Mouse (Mus musculus): ENCODE results near the gene Lgr6.
"Not testable (repeated sequence)": the region's sequence is repeated elsewhere in the genome, so short reads cannot be mapped to it uniquely, and the experiment has no call there.

Lgr6 gene

DNA sequence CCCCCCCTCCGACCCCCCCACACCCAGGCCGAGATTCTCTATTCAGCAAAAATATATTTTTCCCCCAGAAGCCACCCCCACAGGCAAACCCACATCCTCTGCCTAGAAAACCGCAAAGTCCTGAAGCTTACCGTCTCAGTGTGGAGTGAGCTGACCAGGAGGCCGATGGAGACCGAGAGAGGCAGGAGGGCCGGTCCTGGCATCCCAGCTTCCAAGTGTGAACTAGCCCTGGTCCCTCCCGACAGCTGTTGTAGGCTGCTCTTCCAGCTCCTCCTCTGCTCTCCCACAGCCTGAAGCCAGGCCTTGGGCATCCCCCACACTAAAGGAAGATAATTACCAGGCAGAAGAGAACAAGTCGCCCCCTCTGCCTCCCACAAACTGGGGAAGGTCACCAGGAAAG, 23.9 kb upstream of the Lgr6 start:
- peak; percentile 42 to 47 for DNase-seq (ENCODE audit: low spot score in 2 of 2)

DNA sequence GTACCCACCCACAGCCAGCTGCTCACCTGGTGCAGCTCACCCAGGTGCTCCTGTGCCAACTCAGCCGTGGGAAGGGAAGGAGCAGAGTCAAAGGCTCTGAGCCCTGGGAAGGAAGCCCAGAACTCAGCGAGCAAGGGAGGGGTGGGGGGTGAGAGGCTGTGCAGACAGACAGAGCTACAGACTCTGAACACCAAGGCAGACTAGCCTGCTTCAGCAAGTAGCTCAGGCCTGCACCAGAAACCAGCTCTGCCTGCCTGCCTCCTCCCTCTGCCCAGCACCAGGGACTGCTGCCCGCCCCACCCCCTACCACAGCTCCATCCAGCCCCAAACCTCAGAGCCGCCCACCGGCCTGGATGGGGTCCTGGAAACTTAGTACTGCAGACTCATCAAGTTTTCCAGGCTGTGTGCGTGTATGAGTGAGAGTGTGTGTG, 22.9 kb upstream of the Lgr6 start:
- peak in 1 of 2 experiments; percentile 49 for DNase-seq (ENCODE audit: low spot score in 2 of 2)

DNA sequence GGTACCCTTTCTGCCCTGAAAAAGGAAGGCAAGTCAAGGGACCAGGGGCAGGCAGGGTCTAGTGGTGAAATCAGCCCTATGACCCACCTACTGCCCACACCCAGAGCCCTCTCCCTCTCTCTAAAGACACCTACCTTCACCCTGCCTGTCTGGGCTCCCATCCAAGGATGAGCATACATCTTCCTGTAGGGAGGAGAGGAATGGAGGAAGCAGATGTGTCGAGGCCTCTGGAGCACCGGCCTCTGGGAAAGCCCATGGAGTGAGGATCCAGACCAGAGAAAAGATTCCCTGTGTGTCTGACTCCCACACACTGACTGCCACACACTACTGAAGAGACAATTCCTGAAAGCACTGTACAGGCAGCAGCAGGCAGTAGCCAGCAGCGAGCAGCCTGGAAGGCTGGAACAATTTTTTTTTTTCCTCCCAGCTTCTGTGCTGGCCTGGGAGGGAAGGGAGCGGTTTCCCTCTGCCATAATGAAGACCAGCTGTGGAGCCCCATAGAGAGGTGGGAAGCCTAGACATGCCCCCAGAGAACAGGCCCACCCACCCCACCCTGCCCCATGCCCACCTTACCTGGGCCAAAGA, 21.5 kb upstream of the Lgr6 start:
- DNase-seq (ENCODE audit: low spot score in 2 of 2): no peak

DNA sequence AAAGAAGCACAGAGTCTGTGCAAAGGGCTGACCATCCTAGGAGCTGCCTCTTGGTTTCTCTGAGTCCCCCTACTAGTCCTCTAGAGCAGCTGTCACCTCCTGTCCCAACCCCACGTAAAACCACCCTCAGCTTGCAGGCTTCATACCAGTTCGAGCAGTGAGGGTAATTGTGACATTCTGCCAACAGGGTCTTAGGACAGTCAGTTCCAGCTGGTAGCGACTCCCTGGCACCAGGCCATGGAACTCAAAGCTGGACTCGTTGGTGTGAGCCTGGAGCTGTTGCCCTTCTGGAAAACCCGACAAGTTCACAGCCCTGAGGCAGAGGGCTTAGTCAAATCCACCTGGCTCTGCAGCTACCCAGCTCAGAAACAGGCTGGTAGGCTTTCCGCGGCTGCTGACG, 20.9 kb upstream of the Lgr6 start:
- no peak for DNase-seq (ENCODE audit: low spot score in 2 of 2)

DNA sequence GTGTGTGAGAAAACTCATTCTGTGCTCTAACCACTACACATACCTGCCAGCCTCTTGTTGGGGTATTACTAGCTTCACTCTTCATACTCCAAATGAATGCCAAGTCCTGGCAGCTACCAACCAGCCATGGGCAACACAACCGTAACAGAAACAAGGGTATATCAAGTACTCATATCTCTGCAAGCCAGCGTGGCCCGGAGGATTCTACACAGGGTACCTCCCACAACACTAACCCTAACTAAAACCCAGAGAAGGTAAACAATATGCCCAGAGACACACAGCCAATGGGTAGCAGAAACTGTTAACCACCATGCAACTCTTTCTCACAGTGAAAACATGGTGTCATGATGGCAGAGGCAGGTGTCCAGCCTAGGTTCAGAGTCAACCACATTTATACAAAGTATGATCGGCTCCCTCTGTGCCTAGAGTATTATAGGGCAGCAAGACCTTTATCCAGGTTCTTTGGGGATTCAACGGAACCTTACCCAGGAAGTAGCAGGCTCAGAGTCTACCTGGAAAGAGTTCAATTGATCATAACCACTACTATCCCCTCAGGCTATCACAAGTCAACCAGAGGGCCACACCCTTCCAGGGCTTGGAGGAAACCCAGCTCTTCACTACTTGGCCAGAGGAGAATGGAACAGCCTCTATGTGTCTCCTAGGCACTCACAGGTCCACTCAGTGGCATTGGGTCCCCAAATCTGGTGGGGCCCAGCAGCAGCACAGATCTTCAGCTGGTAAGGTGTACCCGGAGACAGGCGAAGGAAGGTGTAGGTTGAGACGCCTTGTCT, 19.7 kb upstream of the Lgr6 start:
- no peak for DNase-seq (ENCODE audit: low spot score in 2 of 2)

DNA sequence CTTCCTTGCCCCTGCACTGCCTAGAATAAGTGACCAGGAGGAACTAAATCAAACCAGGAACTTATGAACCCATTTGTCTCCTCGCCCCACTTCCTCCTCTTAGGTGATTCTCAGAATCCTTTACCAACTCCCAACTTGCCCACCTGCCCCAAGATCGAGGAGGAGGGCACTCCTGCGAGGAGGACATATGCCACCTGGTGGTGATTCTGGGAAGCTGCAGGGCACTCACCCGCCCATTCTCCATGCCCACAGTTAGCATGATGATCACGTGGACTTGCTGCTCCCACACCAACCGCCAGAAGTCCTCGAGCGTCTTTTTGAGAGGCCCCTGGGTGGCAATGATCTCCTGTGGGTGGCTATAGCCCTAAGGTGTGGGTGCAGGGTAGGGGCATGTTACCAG, 7.6 kb upstream of the Lgr6 start:
- DNase-seq (ENCODE audit: low spot score in 2 of 2): peak; percentile 55 to 69

DNA sequence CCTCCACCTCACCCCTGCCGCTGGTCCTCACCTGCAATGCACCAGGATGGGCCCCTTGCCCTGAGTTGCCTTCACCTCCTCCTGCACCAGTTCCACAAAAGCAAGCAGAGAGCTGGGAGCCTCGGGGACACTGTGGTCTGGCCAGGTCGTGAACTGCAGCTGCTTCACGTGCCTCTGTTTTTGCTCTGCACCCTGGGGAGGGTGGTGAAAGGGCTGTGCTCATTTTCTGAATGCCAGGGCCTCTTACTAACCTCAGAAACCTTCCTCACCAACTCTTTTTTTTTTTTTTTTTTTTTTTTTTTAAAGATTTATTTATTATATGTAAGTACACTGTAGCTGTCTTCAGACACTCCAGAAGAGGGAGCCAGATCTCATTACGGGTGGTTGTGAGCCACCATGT, 6.2 kb upstream of the Lgr6 start:
- not testable (repeated sequence) for DNase-seq (ENCODE audit: low spot score in 2 of 2)

DNA sequence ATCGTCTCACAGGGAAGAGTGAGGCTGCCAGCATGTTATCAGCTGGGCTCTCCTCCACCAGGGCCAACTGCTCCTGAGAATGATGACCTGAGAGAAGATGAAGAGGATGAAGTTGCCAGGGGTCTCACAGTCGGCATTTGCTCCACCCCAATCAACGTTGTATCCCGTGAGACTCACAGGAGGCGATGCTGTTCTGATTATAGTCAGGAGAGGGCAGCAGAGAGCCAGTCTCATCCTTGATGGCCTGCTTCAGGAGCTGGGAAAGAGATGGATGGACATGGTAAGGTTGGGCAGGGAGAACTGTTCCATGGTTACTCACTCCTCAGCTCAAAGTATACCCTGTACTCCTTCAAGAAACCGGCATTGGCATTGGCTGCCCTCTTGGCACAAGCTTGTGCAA, 5.0 kb upstream of the Lgr6 start:
- peak; percentile 56 to 69 for DNase-seq (ENCODE audit: low spot score in 2 of 2)

DNA sequence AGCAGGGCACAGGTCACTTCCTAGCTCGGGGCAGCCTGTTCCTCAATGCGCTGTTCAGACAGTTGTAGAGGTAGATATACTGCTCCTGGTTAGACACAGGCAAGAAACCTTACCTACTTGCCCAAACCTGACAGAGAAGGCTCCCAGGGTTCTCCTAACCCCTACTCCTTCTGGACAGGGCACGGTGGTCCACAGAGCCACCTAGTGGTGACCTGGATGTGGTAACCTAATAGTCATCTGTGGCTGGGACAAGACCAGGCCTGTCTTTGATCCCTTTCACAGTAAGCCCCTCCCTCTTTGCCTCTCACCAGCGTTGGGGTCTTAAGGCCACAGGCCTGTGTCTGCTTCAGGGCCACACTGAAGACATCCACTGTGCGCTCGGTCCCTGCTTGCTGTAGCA, 3.5 kb upstream of the Lgr6 start:
- DNase-seq (ENCODE audit: low spot score in 2 of 2): peak in 1 of 2 experiments; percentile 42

DNA sequence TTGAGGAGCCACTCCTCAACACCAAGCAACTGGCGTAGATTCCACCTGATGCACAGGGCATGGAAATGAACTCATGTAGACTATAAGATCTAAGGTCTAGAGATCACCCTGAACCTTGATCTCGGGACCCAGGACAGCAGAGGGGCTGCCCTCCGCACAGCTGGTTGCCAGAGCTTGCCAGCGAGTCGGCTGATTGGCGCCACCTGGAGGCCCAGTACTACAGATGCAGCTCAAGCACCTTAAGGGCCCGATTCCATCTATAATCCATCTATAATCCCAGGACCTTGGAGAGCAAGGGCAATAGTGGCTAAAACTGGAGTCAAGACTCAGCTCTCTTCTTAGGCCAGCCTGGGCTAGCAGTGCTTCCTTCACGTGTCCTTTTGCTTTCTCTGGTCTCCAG, 875 bp upstream of the Lgr6 start:
- DNase-seq (ENCODE audit: low spot score in 2 of 2): peak; percentile 50 to 84

DNA sequence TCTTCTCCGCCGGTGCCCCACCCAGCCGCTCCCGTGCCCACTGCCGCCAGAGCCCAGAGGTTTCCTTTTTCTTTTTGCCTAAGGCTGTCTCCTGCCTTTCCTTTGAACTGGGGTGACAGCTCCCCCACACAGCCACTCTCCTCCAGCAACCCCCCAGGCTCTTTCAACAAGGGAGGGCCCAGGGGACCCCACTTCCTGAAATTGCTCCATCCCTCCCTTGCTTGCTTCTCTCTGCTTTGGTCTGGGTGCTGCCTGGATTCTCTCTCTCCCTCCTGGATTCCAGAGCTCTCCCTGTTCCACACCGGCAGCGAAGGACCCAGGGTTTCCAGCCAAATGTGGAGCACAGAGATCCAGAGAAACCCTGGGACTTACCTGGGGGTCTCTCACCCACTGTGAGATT, 4.7 kb downstream of the Lgr6 start:
- DNase-seq (ENCODE audit: low spot score in 2 of 2): no peak

DNA sequence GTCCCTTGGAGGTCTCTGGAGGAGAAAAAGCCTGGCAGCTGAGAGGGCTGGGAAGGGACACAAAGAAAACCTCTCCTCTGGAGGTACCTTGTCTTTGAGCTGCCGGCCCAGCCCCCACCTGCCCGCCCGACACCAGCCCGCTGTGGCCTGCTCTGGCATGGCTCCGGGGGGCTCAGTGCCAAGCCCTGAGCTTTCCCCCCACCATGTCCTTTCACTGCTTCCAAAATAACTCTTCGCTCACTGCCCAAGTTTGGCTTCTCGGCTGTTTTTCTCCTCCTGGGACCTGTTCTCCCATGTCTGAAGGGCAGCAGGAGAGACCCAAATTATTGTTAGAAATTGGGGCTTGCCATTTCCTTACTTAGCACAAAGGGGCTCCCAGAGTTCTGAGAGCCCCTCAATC, 6.6 kb downstream of the Lgr6 start:
- DNase-seq (ENCODE audit: low spot score in 2 of 2): no peak

DNA sequence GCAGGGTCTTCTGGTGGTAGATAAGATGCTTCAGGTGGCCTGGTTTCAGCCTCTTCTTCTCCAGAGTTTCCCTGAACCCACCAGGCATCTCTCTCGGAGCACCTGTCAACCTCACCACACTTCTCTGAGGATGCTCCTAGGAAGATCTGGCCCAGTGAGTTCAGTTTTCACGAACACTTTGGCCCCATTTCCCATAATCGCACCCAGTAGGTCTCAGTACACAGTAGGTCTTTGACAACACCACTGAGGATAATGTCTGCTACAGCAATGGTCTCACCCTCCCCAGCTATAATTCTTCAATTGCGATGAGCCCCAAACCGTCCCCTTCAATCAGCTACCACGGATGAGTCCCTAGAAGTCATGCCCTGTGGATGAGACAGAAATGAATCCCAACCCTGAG, 7.6 kb downstream of the Lgr6 start:
- no peak for DNase-seq (ENCODE audit: low spot score in 2 of 2)

DNA sequence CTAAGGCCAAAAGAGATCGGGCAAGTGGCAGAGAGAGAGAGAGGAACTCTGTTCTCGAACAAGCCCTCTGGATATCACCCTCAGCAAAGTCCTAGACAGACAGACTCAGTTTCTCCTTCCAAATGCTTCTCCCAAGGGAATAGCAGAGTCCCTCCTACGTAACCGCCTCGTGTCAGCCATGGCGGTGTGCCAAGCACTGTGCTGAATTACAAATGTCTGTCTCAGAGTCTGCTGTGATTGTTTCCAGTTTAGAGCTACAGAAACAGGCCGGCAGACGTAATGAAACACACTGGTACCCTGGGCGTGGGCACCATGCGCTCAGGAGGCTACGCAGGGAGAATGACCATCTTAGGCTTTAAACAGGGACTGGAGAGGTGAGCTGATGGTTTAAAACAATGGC, 8.8 kb downstream of the Lgr6 start:
- no peak for DNase-seq (ENCODE audit: low spot score in 2 of 2)

DNA sequence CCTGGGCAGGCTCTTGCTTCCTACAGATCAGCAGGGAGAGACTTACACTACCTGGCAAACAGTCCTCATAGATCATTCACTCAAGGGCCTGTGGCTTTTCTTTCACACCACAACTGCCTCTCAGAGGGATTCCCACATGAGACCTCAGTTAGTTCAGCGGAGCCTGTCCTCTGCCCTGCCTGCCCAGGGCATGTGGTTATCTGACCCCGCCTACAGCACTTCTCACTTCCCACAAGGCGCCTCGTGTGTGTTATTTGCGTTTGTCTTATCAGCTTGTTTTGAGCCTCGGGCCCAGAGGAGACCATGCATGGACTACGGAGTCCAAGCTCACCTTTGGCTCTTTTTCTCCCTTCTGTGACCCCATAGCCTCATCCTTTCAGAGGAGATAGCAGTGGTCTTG, 9.9 kb downstream of the Lgr6 start:
- no peak for DNase-seq (ENCODE audit: low spot score in 2 of 2)

DNA sequence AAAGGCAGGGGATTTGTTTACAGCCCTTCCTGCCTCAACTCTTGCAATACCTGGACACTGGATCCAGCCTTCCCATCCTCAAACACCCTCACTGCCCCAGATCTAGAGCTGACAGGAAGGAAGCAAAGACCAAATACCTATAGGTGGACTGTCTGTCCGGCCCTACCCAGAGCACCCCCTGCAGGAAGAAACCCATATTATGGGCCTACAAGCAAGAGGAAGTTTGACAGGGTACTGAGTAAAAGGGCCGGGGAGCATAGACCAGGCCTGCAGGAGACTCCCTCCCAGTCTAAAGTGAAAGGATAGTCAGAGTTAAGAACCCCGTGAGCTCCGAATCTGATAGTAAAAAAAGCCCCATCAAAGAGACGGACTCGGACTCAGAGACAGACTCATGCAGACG, 10.4 kb downstream of the Lgr6 start:
- DNase-seq (ENCODE audit: low spot score in 2 of 2): no peak

DNA sequence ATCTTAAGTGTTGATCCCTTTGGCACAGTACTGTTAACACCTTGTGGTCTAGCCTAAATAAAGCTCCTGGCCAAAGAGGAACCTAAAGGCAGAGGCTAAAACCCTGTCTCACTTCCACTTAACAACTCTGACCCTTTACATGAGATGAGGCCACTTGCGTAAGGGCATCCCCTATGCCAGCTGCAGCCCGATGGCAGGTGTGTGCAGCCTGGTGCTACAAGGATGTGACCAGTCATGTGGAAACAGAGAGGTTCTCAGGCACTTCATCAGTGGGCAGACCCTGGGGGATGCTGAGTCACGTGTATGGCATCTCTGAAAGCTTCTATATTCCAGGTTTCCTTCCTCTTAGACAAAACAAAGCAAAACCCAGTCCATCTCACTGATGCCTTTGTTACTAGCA, 14.2 kb downstream of the Lgr6 start:
- no peak for DNase-seq (ENCODE audit: low spot score in 2 of 2)

DNA sequence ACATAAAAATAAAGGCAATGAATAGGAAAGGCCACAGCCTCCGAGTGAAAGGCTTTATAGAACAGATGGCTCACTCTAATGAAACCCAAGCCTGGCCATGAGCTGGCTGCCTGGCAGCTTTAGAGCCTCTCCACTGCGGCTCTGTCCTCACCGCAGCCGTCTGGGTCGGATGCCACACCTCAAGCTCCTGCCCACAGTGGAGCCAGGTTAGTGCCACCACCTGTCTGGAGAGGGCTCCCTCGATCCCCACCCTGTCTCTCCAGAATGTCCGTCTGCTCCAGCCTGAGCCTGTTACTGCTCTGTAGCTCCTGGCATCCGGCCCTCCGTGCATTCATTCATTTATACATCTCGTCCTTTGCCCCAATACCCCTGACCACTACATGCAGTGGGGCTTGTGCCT, 15.4 kb downstream of the Lgr6 start:
- DNase-seq (ENCODE audit: low spot score in 2 of 2): no peak

DNA sequence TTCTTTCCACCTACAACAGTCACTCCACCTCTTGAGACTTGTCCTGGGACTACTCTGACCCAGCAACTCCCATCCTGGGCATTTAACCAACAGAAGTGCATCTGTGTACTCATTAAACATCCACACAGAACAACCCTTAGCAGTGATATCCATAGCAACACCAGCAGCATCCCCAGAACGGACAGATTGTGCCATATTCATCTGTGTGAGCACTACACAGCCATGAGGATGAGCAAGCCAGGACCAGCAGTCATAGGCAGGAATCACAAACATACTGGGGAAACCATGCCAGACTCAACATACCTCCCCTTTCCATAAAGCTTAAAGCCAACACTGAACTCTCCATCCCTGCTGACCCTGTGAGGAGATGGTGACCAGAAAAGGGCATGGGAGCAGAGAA, 17.7 kb downstream of the Lgr6 start:
- no peak for DNase-seq (ENCODE audit: low spot score in 2 of 2)

DNA sequence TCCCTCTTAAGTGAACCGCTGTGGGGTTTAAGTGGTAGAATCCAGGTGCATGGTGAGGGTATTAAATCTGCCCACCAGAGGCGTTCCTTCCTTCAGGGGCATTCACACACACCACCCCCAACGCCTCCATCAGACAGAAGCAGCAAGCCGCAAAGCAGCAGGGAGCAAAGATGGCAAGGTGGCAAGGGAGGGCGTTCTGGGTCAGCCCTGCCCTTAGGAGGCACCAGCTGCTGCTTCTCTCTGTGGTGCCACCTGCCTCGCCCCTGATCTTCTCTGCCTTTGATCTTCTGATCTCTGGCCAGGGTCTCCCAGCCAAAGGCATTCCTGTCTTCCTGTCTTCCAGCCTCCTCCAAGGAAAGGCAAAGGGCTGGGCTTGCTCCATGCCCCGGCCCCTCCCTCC, 19.1 kb downstream of the Lgr6 start:
- peak; percentile 40 to 50 for DNase-seq (ENCODE audit: low spot score in 2 of 2)

DNA sequence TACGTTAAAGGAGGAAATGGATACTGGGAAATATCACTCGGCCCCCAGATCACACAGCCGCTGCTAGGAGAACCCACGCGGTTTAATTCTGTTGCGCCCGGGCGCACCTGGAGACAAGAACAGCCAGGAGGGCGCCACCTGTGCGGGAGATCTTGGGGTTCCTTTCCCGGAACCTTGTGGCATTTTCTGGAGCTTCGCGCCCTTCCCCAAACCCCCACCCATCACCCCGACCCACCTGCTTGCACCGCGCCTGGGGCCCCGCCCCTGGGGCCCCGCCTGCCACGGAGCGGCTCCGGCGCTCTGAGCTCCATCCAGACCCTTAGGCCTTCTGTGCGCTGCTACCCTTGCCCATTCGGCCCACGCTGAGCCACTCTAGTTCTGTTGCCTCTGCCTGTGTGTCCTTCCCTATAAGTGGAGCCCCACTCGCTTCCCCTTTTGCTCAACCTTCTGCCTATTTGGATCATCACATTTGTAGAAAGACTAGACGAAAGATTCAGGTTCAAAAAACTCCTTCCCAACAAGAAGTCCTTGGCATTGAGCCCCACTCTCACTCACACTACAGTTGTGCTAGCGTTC, 19.7 kb downstream of the Lgr6 start:
- peak; percentile 50 to 51 for DNase-seq (ENCODE audit: low spot score in 2 of 2)

DNA sequence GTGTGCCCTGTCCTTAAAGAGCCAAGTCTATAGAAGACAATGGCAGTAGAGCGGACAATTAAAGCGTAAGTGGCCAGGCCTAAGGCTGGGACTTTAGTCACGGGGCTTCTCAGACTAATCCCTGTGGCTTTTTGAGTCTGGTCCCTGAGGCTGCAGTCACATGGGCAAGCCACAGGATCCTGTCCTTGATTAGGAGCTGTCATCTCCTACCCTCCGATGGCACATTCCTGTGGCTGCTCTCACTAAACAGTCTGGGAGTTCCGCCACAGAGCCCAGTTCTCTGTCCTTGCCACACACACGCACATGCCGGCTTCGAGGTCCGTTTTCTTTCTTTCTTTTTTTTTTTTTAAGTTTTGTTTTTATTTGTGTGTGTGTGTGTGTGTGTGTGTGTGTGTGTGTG, 21.6 kb downstream of the Lgr6 start:
- no peak for DNase-seq (ENCODE audit: low spot score in 2 of 2)

DNA sequence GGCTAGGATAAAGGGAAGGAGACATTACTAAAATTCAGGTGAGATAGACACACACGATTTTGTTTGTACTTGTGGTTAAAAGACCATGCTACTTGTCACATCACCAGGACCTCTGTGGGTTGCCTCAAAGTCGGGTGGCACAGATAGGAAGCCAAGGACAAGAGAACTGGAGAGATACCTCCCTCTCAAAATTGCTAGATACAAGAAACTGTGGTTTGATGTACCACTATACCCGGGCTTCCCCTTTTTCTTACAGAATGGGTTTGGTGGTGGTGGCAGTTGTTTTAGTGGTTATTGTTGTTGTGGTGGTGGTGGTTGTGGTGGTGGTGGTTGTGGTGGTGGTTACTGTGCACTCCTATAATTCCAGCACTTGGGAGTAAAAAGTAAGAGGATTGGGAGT, 22.8 kb downstream of the Lgr6 start:
- no peak for DNase-seq (ENCODE audit: low spot score in 2 of 2)

Measured in thymus, postnatal 10 days (tissue).